Mouse (Mus musculus) embryonic fibroblast, embryonic 13.5 days (primary cell): ENCODE data around the gene Ly6g5c.

Source experiments
- CTCF ChIP-seq: IDR thresholded peaks from 2 replicates; pipeline ENCODE4 v1.5.1; 2011; ENCODE audit warnings: mild to moderate bottlenecking, control low read depth, low read length, moderate library complexity, borderline replicate concordance; ENCODE audit not compliant: insufficient read depth
- POLR2A ChIP-seq: IDR thresholded peaks from 2 replicates; pipeline ENCODE4 v1.6.1; 2011; ENCODE audit warnings: low read depth, mild to moderate bottlenecking, control low read depth, low read length, moderate library complexity

GRCm38 (mm10) chr17:35121143-35121799 is 13.2 kb downstream of the Ly6g5c start, which contains the start of gene Gpank1:
- TF ChIP-seq CTCF (no peak), POLR2A (peak; percentile 63; the same call in 1 of the 2 replicates)
